Mouse (Mus musculus) stomach, embryonic 16.5 days (tissue): ENCODE results near the gene Atp9a. TPM values are rescaled to one million over a fixed set of nuclear protein-coding genes. Genes with fewer than 3 reads are reported as not detected.

Source experiments
- ATAC-seq: fragments of 200-750 bp; cut with Nextera tagmentation; 2 replicates; pipeline ENCODE4 v1.8.0; 2017; ENCODE audit warnings: moderate number of reproducible peaks, moderate TSS enrichment; ENCODE audit not compliant: insufficient read depth, low FRiP score
- H3K27ac ChIP-seq: fragments of 300-500 bp; sonication (generic); 2 replicates; pipeline ENCODE4 v1.5.1; 2014; ENCODE audit warnings: low read length
- H3K27me3 ChIP-seq: fragments of 300-500 bp; sonication (generic); 2 replicates; pipeline ENCODE4 v1.6.1; 2014; ENCODE audit warnings: low read length, control low read depth, mixed read lengths; ENCODE audit not compliant: control insufficient read depth, insufficient read depth
- H3K36me3 ChIP-seq: fragments of 300-500 bp; sonication (generic); 2 replicates; pipeline ENCODE4 v1.6.1; 2014; ENCODE audit warnings: low read length; ENCODE audit not compliant: control insufficient read depth, insufficient read depth
- H3K4me1 ChIP-seq: fragments of 300-500 bp; sonication (generic); 2 replicates; pipeline ENCODE4 v1.6.1; 2014; ENCODE audit warnings: low read length, control low read depth, mixed read lengths; ENCODE audit not compliant: control insufficient read depth, insufficient read depth
- H3K4me2 ChIP-seq: fragments of 300-500 bp; sonication (generic); 2 replicates; pipeline ENCODE4 v1.6.1; 2014; ENCODE audit warnings: low read depth, low read length, mixed read lengths
- H3K4me3 ChIP-seq: fragments of 300-500 bp; sonication (generic); replicated peaks from 2 replicates; pipeline ENCODE4 v1.5.1; 2014; ENCODE audit warnings: mild to moderate bottlenecking, low read length
- H3K9ac ChIP-seq: fragments of 300-500 bp; sonication (generic); 2 replicates; pipeline ENCODE4 v1.6.1; 2014; ENCODE audit warnings: low read length
- H3K9me3 ChIP-seq: fragments of 300-500 bp; sonication (generic); replicated peaks from 2 replicates; pipeline ENCODE4 v1.6.1; 2016; ENCODE audit warnings: low read length, control low read depth; ENCODE audit not compliant: control insufficient read depth
- WGBS: fragments of 180-500 bp; shearing (Covaris S2); extraction: QIAGEN DNeasy Blood & Tissue Kit; methylation state at CpG from one replicate; pipeline ENCODE4 v1.1.7; 2014; 5-methylcytosine and 5-hydroxymethylcytosine counted together
- polyA plus RNA-seq: library from polyadenylated mRNA; unstranded; fragments of >200 nt; fragmentation: Nextera tagmentation; extraction: Ambion mirVana; gene quantifications from 2 replicates; pipeline ENCODE4 v1.2.1, GENCODE M21; 2015

Gene Atp9a
- polyA plus RNA-seq, 1 experiment from 2014 or later = 19.4 TPM

DNA sequence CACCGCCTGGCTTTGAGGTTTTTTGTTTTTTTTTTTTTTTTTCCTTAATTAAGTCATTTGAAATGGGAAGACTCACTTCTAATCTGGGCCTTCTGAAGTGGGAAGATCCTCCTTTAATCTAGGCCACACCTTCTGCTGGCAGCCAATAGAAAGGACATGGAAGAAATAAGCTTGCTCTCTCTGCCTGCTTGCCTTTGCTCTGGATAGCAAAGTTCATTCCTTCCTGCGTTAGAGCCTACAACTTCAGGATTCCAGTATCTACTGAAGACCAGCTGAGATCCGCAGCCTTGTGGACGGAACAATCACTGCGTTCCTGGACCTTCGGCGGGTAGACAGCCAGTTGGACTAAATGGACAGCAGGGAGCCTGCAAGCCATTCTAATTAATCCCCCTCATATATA lies 79.0 kb downstream of the Atp9a start:
- no peaks in the 10 kb centered on the region for H3K9me3 ChIP-seq
- no peak overlapping the region for H3K4me3 ChIP-seq
- no peak overlapping the region for H3K4me2 ChIP-seq
- WGBS = 74% methylated on average over 7 of the region's 7 CpGs
- no peaks in the 10 kb centered on the region for H3K4me1 ChIP-seq
- H3K36me3 ChIP-seq = no peaks in the 10 kb centered on the region
- no peaks in the 10 kb centered on the region for H3K27me3 ChIP-seq
- no peak overlapping the region for H3K27ac ChIP-seq
- H3K9ac ChIP-seq = no peak overlapping the region
- no peak for ATAC-seq

DNA sequence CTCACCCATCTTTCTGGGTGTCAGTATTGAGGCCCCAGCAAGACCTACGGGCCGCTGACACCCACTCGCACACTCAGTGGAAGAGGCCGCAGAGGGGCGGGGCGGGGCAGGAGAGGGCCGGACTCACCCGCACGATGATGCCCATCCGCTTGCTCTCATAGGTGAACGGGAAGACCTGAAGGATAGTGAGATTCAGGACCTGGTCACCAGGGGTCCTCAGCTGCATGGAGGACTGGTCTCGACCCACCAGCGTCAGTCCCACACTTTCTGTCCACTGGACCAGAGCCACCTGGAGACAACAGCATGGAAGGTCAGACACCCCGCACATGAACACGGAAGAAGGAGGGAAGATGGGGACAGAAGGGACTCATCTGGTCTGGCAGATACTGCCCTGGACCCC lies 80.4 kb downstream of the Atp9a start:
- Histone ChIP-seq H3K27ac (no peak overlapping the region), H3K4me2 (no peak overlapping the region), H3K9ac (no peak overlapping the region), H3K27me3 (no peaks in the 10 kb centered on the region), H3K4me1 (no peaks in the 10 kb centered on the region), H3K4me3 (no peak overlapping the region), H3K36me3 (no peaks in the 10 kb centered on the region), H3K9me3 (no peaks in the 10 kb centered on the region)
- 60% methylated on average over 15 of the region's 15 CpGs for WGBS
- ATAC-seq = no peak

DNA sequence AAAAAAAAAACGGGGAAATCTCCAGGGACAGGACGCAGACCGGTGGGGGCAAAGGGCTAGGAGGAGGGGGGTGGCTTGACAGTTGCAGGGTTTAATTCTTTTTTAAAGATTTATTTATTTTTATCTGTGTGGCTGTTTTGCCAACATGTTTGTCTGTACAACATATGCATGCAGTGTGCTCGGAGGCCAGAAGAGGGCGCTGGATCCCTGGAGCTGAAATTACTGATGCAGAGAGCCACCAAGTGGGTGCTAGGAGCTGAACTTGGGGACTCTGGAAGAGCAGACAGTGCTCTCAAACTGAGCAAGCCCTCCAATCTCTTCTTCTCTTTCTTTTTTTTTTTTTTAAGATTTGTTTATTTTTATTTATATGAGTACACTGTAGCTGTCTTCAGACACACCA lies 81.9 kb downstream of the Atp9a start:
- WGBS = 51% methylated on average over 5 of the region's 5 CpGs
- no peak overlapping the region for H3K4me3 ChIP-seq
- no peaks in the 10 kb centered on the region for H3K36me3 ChIP-seq
- no peaks in the 10 kb centered on the region for H3K27me3 ChIP-seq
- no peak overlapping the region for H3K9ac ChIP-seq
- ATAC-seq = no peak
- H3K27ac ChIP-seq = no peak overlapping the region
- H3K4me1 ChIP-seq = no peaks in the 10 kb centered on the region
- H3K9me3 ChIP-seq = no peaks in the 10 kb centered on the region
- no peak overlapping the region for H3K4me2 ChIP-seq

DNA sequence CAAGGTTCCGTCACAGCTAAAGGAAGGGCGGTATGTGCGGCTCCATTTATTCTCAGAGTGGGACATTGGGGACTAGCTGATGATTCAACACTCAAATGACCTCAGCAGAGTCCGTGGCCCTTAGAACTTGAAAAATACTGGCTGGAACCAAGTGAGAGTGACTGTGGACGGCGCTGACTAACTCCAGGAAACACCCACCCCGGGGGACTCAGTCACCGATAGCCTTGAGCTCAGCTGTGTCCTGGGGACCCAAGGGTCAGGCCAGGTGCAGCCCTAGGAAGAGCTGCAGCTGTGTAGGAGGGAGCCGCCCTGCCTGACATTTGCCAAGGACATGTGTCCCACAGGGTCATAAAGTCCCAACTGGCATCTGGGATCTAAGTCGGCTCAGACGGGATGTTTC lies 83.7 kb downstream of the Atp9a start:
- no peak overlapping the region for H3K27ac ChIP-seq
- H3K9me3 ChIP-seq = no peaks in the 10 kb centered on the region
- 81% methylated on average over 11 of the region's 11 CpGs for WGBS
- no peak overlapping the region for H3K9ac ChIP-seq
- no peak for ATAC-seq
- no peak overlapping the region for H3K4me2 ChIP-seq
- no peak overlapping the region for H3K4me3 ChIP-seq
- H3K36me3 ChIP-seq = no peaks in the 10 kb centered on the region
- peaks cover 4% of the 10 kb centered on the region; the same call in 1 of the 2 replicates for H3K4me1 ChIP-seq
- no peaks in the 10 kb centered on the region for H3K27me3 ChIP-seq

DNA sequence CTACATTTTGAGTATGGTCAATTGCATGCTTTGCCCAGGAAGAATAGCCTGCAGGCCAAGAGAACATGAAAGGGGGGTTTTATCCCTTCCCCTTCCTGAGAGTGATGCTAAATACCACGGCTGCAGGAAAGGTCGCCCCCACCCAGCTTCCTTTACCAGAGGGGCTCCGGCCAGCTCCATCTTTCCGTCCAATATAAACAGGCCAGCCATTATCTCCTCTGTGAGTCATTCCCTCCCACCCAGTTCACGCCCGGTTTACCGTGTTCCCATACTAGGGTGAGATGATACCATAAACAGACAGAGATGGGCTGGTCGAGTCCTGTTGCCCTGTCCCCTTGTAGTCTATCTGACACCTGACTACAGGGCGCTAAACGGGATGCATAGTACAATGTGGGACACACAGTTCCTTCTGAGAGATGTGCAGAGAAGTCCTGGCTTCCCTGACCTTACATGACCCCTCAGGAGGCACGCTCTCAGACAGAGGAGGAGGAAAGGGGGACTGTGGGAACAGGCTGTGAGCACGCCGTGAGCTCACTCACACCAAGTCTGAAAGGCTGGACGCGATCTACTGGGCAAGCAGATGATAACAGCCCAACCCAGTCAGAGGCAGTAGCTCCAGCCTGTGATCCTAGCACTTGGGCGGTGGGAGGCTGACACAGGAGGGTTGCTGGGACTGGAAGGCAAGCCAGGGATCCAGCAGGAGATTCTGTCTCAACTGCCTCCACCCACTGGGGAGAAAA lies 85.5 kb downstream of the Atp9a start:
- Histone ChIP-seq H3K36me3 (no peaks in the 10 kb centered on the region), H3K27me3 (no peaks in the 10 kb centered on the region), H3K9ac (no peak overlapping the region), H3K4me2 (no peak overlapping the region), H3K4me1 (peaks cover 4% of the 10 kb centered on the region; the same call in 1 of the 2 replicates), H3K4me3 (no peak overlapping the region), H3K9me3 (no peaks in the 10 kb centered on the region), H3K27ac (no peak overlapping the region)
- no peak for ATAC-seq
- WGBS = 43% methylated on average over 16 of the region's 16 CpGs

DNA sequence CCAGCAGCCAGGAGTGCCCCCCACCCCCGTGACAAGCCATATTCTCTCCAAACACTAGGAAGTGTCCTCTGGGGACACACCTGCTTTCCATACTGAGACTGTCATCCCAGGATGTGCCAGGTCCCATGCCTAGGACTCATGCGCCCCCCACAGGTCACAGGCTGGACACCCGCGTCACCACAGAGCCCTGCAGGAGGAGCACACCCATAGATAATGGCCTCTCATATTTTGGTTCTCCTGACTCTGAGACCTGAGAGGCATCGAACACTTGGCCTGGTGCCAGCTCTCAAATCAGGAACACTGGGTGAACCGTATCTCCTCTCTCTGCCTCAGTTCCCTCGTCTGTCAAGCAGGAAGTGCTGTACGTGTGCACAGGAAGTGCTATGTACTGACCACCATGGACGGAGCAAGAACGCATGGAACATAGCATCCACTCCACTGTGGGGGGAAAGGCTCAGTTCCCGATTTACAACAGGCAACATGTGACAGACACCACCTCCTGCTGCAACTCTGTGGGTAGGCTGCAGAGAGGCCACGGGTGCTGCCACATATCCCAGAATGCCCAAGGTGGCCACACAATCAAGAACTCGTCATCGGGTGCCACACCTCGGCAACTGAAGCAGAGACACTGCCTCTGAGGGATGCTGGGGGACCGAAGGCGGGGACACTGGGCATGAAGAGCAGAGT lies 87.1 kb downstream of the Atp9a start:
- Histone ChIP-seq H3K27ac (no peak overlapping the region), H3K36me3 (no peaks in the 10 kb centered on the region), H3K9me3 (no peaks in the 10 kb centered on the region), H3K4me2 (no peak overlapping the region), H3K4me1 (peaks cover 4% of the 10 kb centered on the region; the same call in 1 of the 2 replicates), H3K4me3 (no peak overlapping the region), H3K27me3 (no peaks in the 10 kb centered on the region), H3K9ac (no peak overlapping the region)
- no peak for ATAC-seq
- WGBS = 67% methylated on average over 17 of the region's 17 CpGs

DNA sequence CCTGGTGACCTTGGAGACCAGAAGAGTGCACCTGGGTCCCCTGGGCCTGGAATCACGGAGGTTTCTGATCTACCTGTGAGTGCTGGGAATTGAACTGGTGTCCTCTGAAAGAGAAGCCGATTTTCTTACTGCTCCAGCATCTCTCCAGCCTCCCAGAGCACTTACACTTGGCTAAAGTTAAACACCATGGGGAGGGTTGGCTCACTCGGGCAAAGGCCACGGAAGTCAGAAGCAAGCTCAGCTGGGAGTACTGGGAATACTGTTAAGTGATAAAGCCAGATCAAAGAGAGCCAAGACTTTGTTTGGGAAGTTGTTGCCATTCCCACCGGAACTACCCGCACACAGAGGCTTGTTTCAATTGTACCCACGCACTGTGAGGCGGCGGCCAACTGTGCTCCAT lies 87.7 kb downstream of the Atp9a start:
- Histone ChIP-seq H3K4me3 (no peak overlapping the region), H3K4me1 (peaks cover 4% of the 10 kb centered on the region; the same call in 1 of the 2 replicates), H3K36me3 (no peaks in the 10 kb centered on the region), H3K9me3 (no peaks in the 10 kb centered on the region), H3K27ac (no peak overlapping the region), H3K27me3 (no peaks in the 10 kb centered on the region), H3K9ac (no peak overlapping the region), H3K4me2 (no peak overlapping the region)
- no peak for ATAC-seq
- 54% methylated on average over 9 of the region's 9 CpGs for WGBS

DNA sequence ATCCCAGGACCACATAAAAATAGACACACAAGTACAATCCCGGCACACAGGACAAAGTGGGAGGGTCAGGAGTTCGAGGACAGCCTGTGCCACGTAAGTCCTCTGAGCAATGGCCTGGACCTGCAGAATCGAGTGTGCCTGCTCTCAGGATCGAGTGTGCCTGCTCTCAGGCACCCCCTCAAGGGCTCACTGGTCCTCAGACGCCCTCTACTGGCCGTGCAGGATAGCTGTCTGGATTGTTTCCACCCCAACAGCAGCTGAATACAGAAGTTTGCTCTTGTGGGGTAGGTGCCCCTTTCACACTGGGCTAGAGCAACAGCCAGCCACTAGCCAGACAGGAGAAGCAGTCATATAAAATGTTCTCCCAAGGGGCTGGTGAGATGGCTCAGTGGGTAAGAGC lies 90.5 kb downstream of the Atp9a start:
- H3K4me2 ChIP-seq = no peak overlapping the region
- no peak for ATAC-seq
- H3K36me3 ChIP-seq = no peaks in the 10 kb centered on the region
- no peaks in the 10 kb centered on the region for H3K27me3 ChIP-seq
- H3K4me3 ChIP-seq = no peak overlapping the region
- no peak overlapping the region for H3K27ac ChIP-seq
- peaks cover 4% of the 10 kb centered on the region; the same call in 1 of the 2 replicates for H3K4me1 ChIP-seq
- H3K9me3 ChIP-seq = no peaks in the 10 kb centered on the region
- WGBS = 45% methylated on average over 7 of the region's 7 CpGs
- H3K9ac ChIP-seq = no peak overlapping the region

DNA sequence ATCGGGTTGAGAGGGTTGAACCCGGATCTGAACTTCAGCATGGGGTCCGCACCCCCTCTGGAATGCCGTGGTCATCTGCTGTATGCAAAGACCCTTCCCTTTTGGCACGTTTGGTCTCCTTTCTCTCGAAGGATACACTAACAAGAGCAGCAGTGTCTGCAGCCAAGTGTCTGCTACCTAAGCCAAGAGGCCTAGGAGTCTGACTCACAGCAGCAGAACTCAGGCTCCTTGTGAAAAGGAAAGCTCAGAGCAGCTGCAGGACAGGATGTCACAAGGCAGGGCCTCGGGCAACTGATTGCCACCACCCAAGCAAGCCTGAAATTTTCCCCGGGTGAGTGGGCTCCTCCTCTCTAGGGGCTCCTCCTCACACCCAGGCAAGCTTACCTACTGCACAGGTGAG lies 94.0 kb downstream of the Atp9a start:
- Histone ChIP-seq H3K4me1 (no peaks in the 10 kb centered on the region), H3K4me3 (no peak overlapping the region), H3K9ac (no peak overlapping the region), H3K4me2 (no peak overlapping the region), H3K36me3 (no peaks in the 10 kb centered on the region), H3K9me3 (no peaks in the 10 kb centered on the region), H3K27ac (no peak overlapping the region), H3K27me3 (no peaks in the 10 kb centered on the region)
- ATAC-seq = no peak
- WGBS = 67% methylated on average over 8 of the region's 8 CpGs
